Comparison of ENCODE assay signal across 27 mouse cellular contexts in the genomic region with DNA sequence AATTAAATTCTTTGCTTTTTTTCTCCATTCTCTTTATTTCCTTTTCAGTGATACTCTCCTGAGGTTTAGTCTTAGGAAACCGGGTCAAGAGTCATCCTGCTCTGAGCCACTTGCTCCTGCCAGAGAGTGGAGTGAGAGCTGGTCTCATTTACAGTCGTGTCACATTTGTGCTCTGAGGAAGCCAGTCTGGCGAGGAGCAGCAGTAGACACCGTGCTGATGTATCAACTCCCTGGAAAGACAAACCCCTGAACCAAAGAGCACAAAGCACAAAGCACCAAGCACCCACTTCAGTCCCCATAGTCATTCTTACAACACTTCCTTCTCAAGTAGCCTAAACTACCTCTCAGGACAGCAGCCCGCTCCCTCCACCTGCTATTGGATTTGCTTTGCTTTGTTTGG.
DNase-seq lines count a peak whose midpoint lies in the region; ATAC-seq and TF ChIP-seq lines count a peak whose summit lies in the region.
"Had no signal": no experiment of that assay in that cellular context is flagged by ENCODE, and none has a peak within 500 bp of the region (broad histone marks: within the 10 kb centered on the region; RNA-seq: fewer than 3 reads in every experiment).

No protein-coding gene starts in this region.

- 55% methylated on average over 5 of the region's 5 CpGs for WGBS in hindbrain, embryonic 10.5 days
- WGBS in hindbrain, embryonic 13.5 days, result 48% methylated on average over 5 of the region's 5 CpGs
- WGBS in midbrain, embryonic 10.5 days, result 69% methylated on average over 5 of the region's 5 CpGs
- WGBS in midbrain, embryonic 16.5 days, result 42% methylated on average over 5 of the region's 5 CpGs
- 43% methylated on average over 5 of the region's 5 CpGs for WGBS in lung, embryonic 15.5 days
- 59% methylated on average over 5 of the region's 5 CpGs for WGBS in liver, postnatal 0 days (ENCODE audit: insufficient replicate concordance)

- H3K4me1 ChIP-seq in hindbrain, embryonic 10.5 days (replicated peaks), result peaks cover 47% of the 10 kb centered on the region
- H3K4me1 ChIP-seq in hindbrain, embryonic 13.5 days (replicated peaks), result peaks cover 15% of the 10 kb centered on the region
- H3K4me1 ChIP-seq in midbrain, embryonic 10.5 days, result peaks cover 31% of the 10 kb centered on the region
- H3K4me1 ChIP-seq in midbrain, embryonic 16.5 days (ENCODE audit: control insufficient read depth, insufficient read depth, low read length), result peaks cover 4% of the 10 kb centered on the region; the same call in 1 of the 2 replicates
- peaks cover 40% of the 10 kb centered on the region for H3K4me1 ChIP-seq in lung, embryonic 15.5 days
- H3K4me1 ChIP-seq in liver, postnatal 0 days (ENCODE audit: insufficient read depth), result no peaks in the 10 kb centered on the region
- H3K4me1 ChIP-seq: liver, embryonic 15.5 days; neural tube, embryonic 12.5 days had no signal

- H3K9ac ChIP-seq in hindbrain, embryonic 13.5 days, result no peak overlapping the region
- H3K9ac ChIP-seq in midbrain, embryonic 16.5 days (ENCODE audit: low read depth, low read length), result no peak overlapping the region
- H3K9ac ChIP-seq in lung, embryonic 15.5 days, result no peak overlapping the region
- H3K9ac ChIP-seq in liver, postnatal 0 days (replicated peaks), result no peak overlapping the region
- H3K9ac ChIP-seq: embryonic facial prominence, embryonic 13.5 days; forebrain, embryonic 12.5 days; heart, embryonic 13.5 days; liver, embryonic 15.5 days; neural tube, embryonic 12.5 days had no signal

- ATAC-seq in hindbrain, embryonic 13.5 days (ENCODE audit: low FRiP score), result no peak
- no peak for ATAC-seq in midbrain, embryonic 16.5 days
- no peak for ATAC-seq in lung, embryonic 15.5 days (ENCODE audit: borderline replicate concordance, extremely low read depth, low FRiP score, low TSS enrichment)
- no peak for ATAC-seq in liver, postnatal 0 days
- ATAC-seq: CD4-positive, CD25-positive, alpha-beta regulatory T cell, adult 4 months; inflammation-experienced regulatory T-cells, adult 6 months had no signal

- H3K27me3 ChIP-seq in hindbrain, embryonic 10.5 days (ENCODE audit: insufficient read depth, poor library complexity, severe bottlenecking), result 0 out of 2 replicates have a peak, but pooled peaks cover 4% of the 10 kb centered on the region
- H3K27me3 ChIP-seq in hindbrain, embryonic 13.5 days, result peaks cover 8% of the 10 kb centered on the region; the same call in 1 of the 2 replicates
- H3K27me3 ChIP-seq in midbrain, embryonic 10.5 days (ENCODE audit: low read depth, poor library complexity, severe bottlenecking), result no peaks in the 10 kb centered on the region; the same call in 1 of the 2 replicates
- no peaks in the 10 kb centered on the region; the same call in 1 of the 2 replicates for H3K27me3 ChIP-seq in midbrain, embryonic 16.5 days (ENCODE audit: control insufficient read depth, insufficient read depth, low read depth, low read length)
- H3K27me3 ChIP-seq in lung, embryonic 15.5 days, result no peaks in the 10 kb centered on the region
- H3K27me3 ChIP-seq in liver, postnatal 0 days (ENCODE audit: insufficient read depth, low read length), result no peaks in the 10 kb centered on the region
- H3K27me3 ChIP-seq: embryonic facial prominence, embryonic 13.5 days; forebrain, embryonic 12.5 days; heart, embryonic 13.5 days; liver, embryonic 15.5 days; neural tube, embryonic 12.5 days had no signal

- no peak overlapping the region for H3K4me2 ChIP-seq in hindbrain, embryonic 13.5 days
- no peak overlapping the region for H3K4me2 ChIP-seq in midbrain, embryonic 16.5 days (ENCODE audit: low read length)
- H3K4me2 ChIP-seq in lung, embryonic 15.5 days, result no peak overlapping the region
- H3K4me2 ChIP-seq in liver, postnatal 0 days (ENCODE audit: low read depth, low read length), result no peak overlapping the region
- H3K4me2 ChIP-seq: embryonic facial prominence, embryonic 13.5 days; forebrain, embryonic 12.5 days; heart, embryonic 13.5 days; liver, embryonic 15.5 days; neural tube, embryonic 12.5 days had no signal

- TF ChIP-seq EP300 in liver, postnatal 0 days (IDR thresholded peaks at IDR 0.05; ENCODE audit: low read depth), result no peak

- no peaks in the 10 kb centered on the region for H3K9me3 ChIP-seq in hindbrain, embryonic 10.5 days
- no peaks in the 10 kb centered on the region for H3K9me3 ChIP-seq in hindbrain, embryonic 13.5 days
- H3K9me3 ChIP-seq in midbrain, embryonic 10.5 days (replicated peaks), result no peaks in the 10 kb centered on the region
- no peaks in the 10 kb centered on the region for H3K9me3 ChIP-seq in midbrain, embryonic 16.5 days (replicated peaks; ENCODE audit: control insufficient read depth, low read length, poor library complexity, severe bottlenecking)
- H3K9me3 ChIP-seq in lung, embryonic 15.5 days, result no peaks in the 10 kb centered on the region
- H3K9me3 ChIP-seq in liver, postnatal 0 days (ENCODE audit: low read length), result no peaks in the 10 kb centered on the region
- H3K9me3 ChIP-seq: embryonic facial prominence, embryonic 13.5 days; forebrain, embryonic 12.5 days; heart, embryonic 13.5 days; limb, embryonic 10.5 days; liver, embryonic 15.5 days; neural tube, embryonic 12.5 days had no signal

- H3K4me3 ChIP-seq in hindbrain, embryonic 10.5 days, result no peak overlapping the region
- H3K4me3 ChIP-seq in hindbrain, embryonic 13.5 days, result no peak overlapping the region
- no peak overlapping the region for H3K4me3 ChIP-seq in midbrain, embryonic 10.5 days
- no peak overlapping the region for H3K4me3 ChIP-seq in midbrain, embryonic 16.5 days (ENCODE audit: low read depth, low read length)
- no peak overlapping the region for H3K4me3 ChIP-seq in lung, embryonic 15.5 days
- H3K4me3 ChIP-seq in liver, postnatal 0 days (ENCODE audit: low read depth, low read length), result no peak overlapping the region
- H3K4me3 ChIP-seq: embryonic facial prominence, embryonic 13.5 days; erythroblast, embryonic 14.5 days; forebrain, embryonic 12.5 days; heart, adult 2 months; heart, embryonic 13.5 days; limb, embryonic 10.5 days; liver, embryonic 15.5 days; neural tube, embryonic 12.5 days had no signal

- H3K36me3 ChIP-seq in hindbrain, embryonic 10.5 days, result no peaks in the 10 kb centered on the region
- H3K36me3 ChIP-seq in hindbrain, embryonic 13.5 days, result no peaks in the 10 kb centered on the region
- H3K36me3 ChIP-seq in midbrain, embryonic 10.5 days, result no peaks in the 10 kb centered on the region
- no peaks in the 10 kb centered on the region for H3K36me3 ChIP-seq in midbrain, embryonic 16.5 days (ENCODE audit: control insufficient read depth, insufficient read depth, low read length)
- H3K36me3 ChIP-seq in lung, embryonic 15.5 days, result no peaks in the 10 kb centered on the region
- H3K36me3 ChIP-seq in liver, postnatal 0 days (replicated peaks; ENCODE audit: insufficient read depth, low read length), result no peaks in the 10 kb centered on the region
- H3K36me3 ChIP-seq: embryonic facial prominence, embryonic 13.5 days; forebrain, embryonic 12.5 days; heart, embryonic 13.5 days; limb, embryonic 10.5 days; liver, embryonic 15.5 days; neural tube, embryonic 12.5 days had no signal

- peak overlapping the region; percentile 60; the same call in 1 of the 2 replicates for H3K27ac ChIP-seq in hindbrain, embryonic 10.5 days
- no peak overlapping the region; the same call in 1 of the 2 replicates for H3K27ac ChIP-seq in hindbrain, embryonic 13.5 days
- H3K27ac ChIP-seq in midbrain, embryonic 10.5 days (replicated peaks), result 0 out of 2 replicates have a peak overlapping the region, but pooled peaks have one; percentile 7
- no peak overlapping the region for H3K27ac ChIP-seq in midbrain, embryonic 16.5 days (ENCODE audit: low read length)
- peak overlapping the region; percentile 83 for H3K27ac ChIP-seq in lung, embryonic 15.5 days
- H3K27ac ChIP-seq in liver, postnatal 0 days (ENCODE audit: low read depth), result no peak overlapping the region
- H3K27ac ChIP-seq: forebrain, embryonic 12.5 days; heart, adult 2 months; heart, embryonic 13.5 days; kidney, postnatal 0 days; limb, embryonic 10.5 days; liver, embryonic 15.5 days; neural tube, embryonic 12.5 days had no signal

- TF ChIP-seq CTCF in liver, postnatal 0 days (IDR thresholded peaks at IDR 0.05; ENCODE audit: low read depth), result no peak

- no peak for DNase-seq in hindbrain, embryonic 10.5 days (ENCODE audit: low spot score)
- no peak for DNase-seq in midbrain, embryonic 10.5 days (ENCODE audit: low spot score)
- DNase-seq in layer of hippocampus, adult 11-12 months (ENCODE audit: low spot score), result no peak
- DNase-seq in liver, postnatal 0 days, result no peak
- DNase-seq: adrenal gland, postnatal 36 days; cerebellum, adult 2 months; cerebellum, postnatal 25 days; gastrocnemius, postnatal 25 days; heart, adult 2 months; heart, postnatal 36 days; kidney, adult 2 months; liver; right cerebral cortex, postnatal 25 days; spleen, adult 18-20 months had no signal

Comparison
In these comparisons a context has a peak if more than half of its experiments do, and no peak if none do; other contexts are left out.
1. H3K27ac ChIP-seq: peak in hindbrain, embryonic 10.5 days (single experiment), midbrain, embryonic 10.5 days (single experiment) and lung, embryonic 15.5 days (single experiment); none in hindbrain, embryonic 13.5 days (single experiment), midbrain, embryonic 16.5 days (single experiment) and liver, postnatal 0 days (single experiment).